Comparison of ENCODE assay signal across 13 mouse cellular contexts in genomic region chr4:149945194-149945593, GRCm38 (mm10). TPM values are rescaled to one million over a fixed set of nuclear protein-coding genes. Genes with fewer than 3 reads are reported as not detected.
DNase-seq lines count a peak whose midpoint lies in the region; ATAC-seq and TF ChIP-seq lines count a peak whose summit lies in the region.
"Had no signal": no experiment of that assay in that cellular context is flagged by ENCODE, and none has a peak within 500 bp of the region (broad histone marks: within the 10 kb centered on the region; RNA-seq: fewer than 3 reads in every experiment).

No protein-coding gene starts in this region.

- 66% methylated on average over 9 of the region's 9 CpGs for WGBS in forebrain, postnatal 0 days
- 58% methylated on average over 9 of the region's 9 CpGs for WGBS in forebrain, embryonic 13.5 days
- WGBS in embryonic facial prominence, embryonic 15.5 days: 32% methylated on average over 9 of the region's 9 CpGs
- 25% methylated on average over 9 of the region's 9 CpGs for WGBS in neural tube, embryonic 11.5 days
- 81% methylated on average over 9 of the region's 9 CpGs for WGBS in kidney, adult 2 months

- no peaks in the 10 kb centered on the region for H3K9me3 ChIP-seq in forebrain, postnatal 0 days (ENCODE audit: low read length)
- H3K9me3 ChIP-seq in forebrain, embryonic 13.5 days (replicated peaks): no peaks in the 10 kb centered on the region
- no peaks in the 10 kb centered on the region for H3K9me3 ChIP-seq in ES-Bruce4 (replicated peaks; ENCODE audit: control insufficient read depth, insufficient read depth, low read length, poor library complexity, severe bottlenecking)
- H3K9me3 ChIP-seq in embryonic facial prominence, embryonic 15.5 days (replicated peaks): no peaks in the 10 kb centered on the region
- H3K9me3 ChIP-seq in neural tube, embryonic 11.5 days (ENCODE audit: control insufficient read depth, low read length): no peaks in the 10 kb centered on the region

- no peaks in the 10 kb centered on the region for H3K4me1 ChIP-seq in forebrain, postnatal 0 days (ENCODE audit: insufficient read depth)
- H3K4me1 ChIP-seq in forebrain, embryonic 13.5 days: peaks cover 38% of the 10 kb centered on the region
- H3K4me1 ChIP-seq in ES-Bruce4 (ENCODE audit: control insufficient read depth, insufficient read depth, low read length): peaks cover 5% of the 10 kb centered on the region
- peaks cover 78% of the 10 kb centered on the region for H3K4me1 ChIP-seq in embryonic facial prominence, embryonic 15.5 days
- H3K4me1 ChIP-seq in neural tube, embryonic 11.5 days (ENCODE audit: control insufficient read depth, insufficient read depth, low read length): peaks cover 56% of the 10 kb centered on the region
- no peaks in the 10 kb centered on the region for H3K4me1 ChIP-seq in kidney, adult 2 months (ENCODE audit: control insufficient read depth, insufficient read depth, low read length)

- no peaks in the 10 kb centered on the region for H3K36me3 ChIP-seq in forebrain, postnatal 0 days (ENCODE audit: insufficient read depth)
- no peaks in the 10 kb centered on the region for H3K36me3 ChIP-seq in forebrain, embryonic 13.5 days (ENCODE audit: poor library complexity, severe bottlenecking)
- H3K36me3 ChIP-seq in ES-Bruce4 (ENCODE audit: control insufficient read depth, insufficient read depth, low read length, poor library complexity, severe bottlenecking): no peaks in the 10 kb centered on the region
- no peaks in the 10 kb centered on the region for H3K36me3 ChIP-seq in embryonic facial prominence, embryonic 15.5 days
- no peaks in the 10 kb centered on the region for H3K36me3 ChIP-seq in neural tube, embryonic 11.5 days (ENCODE audit: control insufficient read depth, insufficient read depth, low read length)
- H3K36me3 ChIP-seq in kidney, adult 2 months (ENCODE audit: control insufficient read depth, insufficient read depth, low read length): no peaks in the 10 kb centered on the region

- DNase-seq in forebrain, postnatal 0 days: no peak
- peak; percentile 69 for DNase-seq in neural tube, embryonic 11.5 days (ENCODE audit: low spot score)
- no peak for DNase-seq in kidney, adult 2 months
- no peak for DNase-seq in lung, postnatal 14 days
- DNase-seq: cerebellum, adult 8-10 months; lung, adult 18-20 months; midbrain, embryonic 14.5 days; thymus, postnatal 14 days had no signal

- no peaks in the 10 kb centered on the region for H3K27me3 ChIP-seq in forebrain, postnatal 0 days (ENCODE audit: insufficient read depth, low read length)
- H3K27me3 ChIP-seq in forebrain, embryonic 13.5 days: 0 out of 2 replicates have a peak, but pooled peaks cover 5% of the 10 kb centered on the region
- no peaks in the 10 kb centered on the region for H3K27me3 ChIP-seq in ES-Bruce4 (ENCODE audit: control insufficient read depth, insufficient read depth, low read length, poor library complexity, severe bottlenecking)
- no peaks in the 10 kb centered on the region for H3K27me3 ChIP-seq in embryonic facial prominence, embryonic 15.5 days
- no peaks in the 10 kb centered on the region for H3K27me3 ChIP-seq in neural tube, embryonic 11.5 days (ENCODE audit: control insufficient read depth, insufficient read depth, low read length)
- H3K27me3 ChIP-seq in kidney, adult 2 months (replicated peaks; ENCODE audit: control insufficient read depth, insufficient read depth, low read length): no peaks in the 10 kb centered on the region

- no peak overlapping the region for H3K9ac ChIP-seq in forebrain, postnatal 0 days
- H3K9ac ChIP-seq in forebrain, embryonic 13.5 days: no peak overlapping the region
- H3K9ac ChIP-seq in ES-Bruce4 (ENCODE audit: low read depth, poor library complexity, severe bottlenecking): no peak overlapping the region
- no peak overlapping the region for H3K9ac ChIP-seq in embryonic facial prominence, embryonic 15.5 days
- peak overlapping the region; percentile 19; the same call in 1 of the 2 replicates for H3K9ac ChIP-seq in neural tube, embryonic 11.5 days (ENCODE audit: low read length)

- no peak for TF ChIP-seq CTCF in forebrain, postnatal 0 days (IDR thresholded peaks at IDR 0.05; ENCODE audit: low read depth)
- TF ChIP-seq CTCF in ES-Bruce4 (IDR thresholded peaks at IDR 0.05; ENCODE audit: low read depth, low read length): no peak
- TF ChIP-seq CTCF in kidney, adult 2 months (conservative IDR thresholded peaks at IDR 0.05; ENCODE audit: insufficient read depth, insufficient read length, low read depth, low read length): no peak

- H3K4me3 ChIP-seq in forebrain, postnatal 0 days (ENCODE audit: low read depth, low read length): no peak overlapping the region
- H3K4me3 ChIP-seq in forebrain, embryonic 13.5 days: no peak overlapping the region
- no peak overlapping the region for H3K4me3 ChIP-seq in ES-Bruce4 (ENCODE audit: low read depth, low read length)
- H3K4me3 ChIP-seq in embryonic facial prominence, embryonic 15.5 days (replicated peaks): no peak overlapping the region
- H3K4me3 ChIP-seq in neural tube, embryonic 11.5 days (ENCODE audit: low read depth, low read length): no peak overlapping the region
- H3K4me3 ChIP-seq in kidney, adult 2 months (ENCODE audit: insufficient read depth, low read depth, low read length): no peak overlapping the region

- H3K4me2 ChIP-seq in forebrain, postnatal 0 days (ENCODE audit: low read depth): no peak overlapping the region
- no peak overlapping the region for H3K4me2 ChIP-seq in forebrain, embryonic 13.5 days
- no peak overlapping the region for H3K4me2 ChIP-seq in embryonic facial prominence, embryonic 15.5 days (replicated peaks)
- H3K4me2 ChIP-seq in neural tube, embryonic 11.5 days (ENCODE audit: low read depth): peak overlapping the region; percentile 0
- H3K4me2 ChIP-seq: heart, embryonic 11.5 days had no signal

- TF ChIP-seq POLR2A in ES-Bruce4 (IDR thresholded peaks at IDR 0.05; ENCODE audit: insufficient read depth, low read length): no peak
- TF ChIP-seq POLR2A in kidney, adult 2 months (IDR thresholded peaks at IDR 0.05; ENCODE audit: low read depth, low read length): no peak

- H3K27ac ChIP-seq in forebrain, postnatal 0 days (ENCODE audit: low read depth, low read length): no peak overlapping the region
- no peak overlapping the region for H3K27ac ChIP-seq in forebrain, embryonic 13.5 days
- H3K27ac ChIP-seq in ES-Bruce4 (ENCODE audit: insufficient read depth, low read length): no peak overlapping the region
- H3K27ac ChIP-seq in embryonic facial prominence, embryonic 15.5 days (replicated peaks): no peak overlapping the region
- H3K27ac ChIP-seq in neural tube, embryonic 11.5 days (ENCODE audit: low read depth, low read length): peak overlapping the region; percentile 81
- H3K27ac ChIP-seq in kidney, adult 2 months (ENCODE audit: insufficient read depth, low read depth, low read length): no peak overlapping the region

- peak; percentile 67 for ATAC-seq in forebrain, postnatal 0 days
- ATAC-seq in forebrain, embryonic 13.5 days: no peak
- ATAC-seq in embryonic facial prominence, embryonic 15.5 days (ENCODE audit: insufficient number of reproducible peaks, low FRiP score, low TSS enrichment, low read depth): 0 out of 2 replicates have a peak, but pooled peaks have one; percentile 21
- peak; percentile 88 for ATAC-seq in neural tube, embryonic 11.5 days (ENCODE audit: insufficient read depth, low FRiP score, low TSS enrichment)
- ATAC-seq in erythroblast, adult 5-6 weeks (replicated peaks; ENCODE audit: low FRiP score, poor library complexity, severe bottlenecking): no peak

- TF ChIP-seq EP300 in ES-Bruce4 (IDR thresholded peaks at IDR 0.05; ENCODE audit: insufficient read depth, low read depth, low read length): peak; percentile 28; the same call in 1 of the 2 replicates

RNA-seq across cellular contexts. Expression of gene Spsb1, which starts 9.6 kb away (rescaled TPM):
- total RNA-seq in forebrain, postnatal 0 days (2014; rRNA removed): 7.1 and 7.3 TPM in 2 replicates
- polyA plus RNA-seq in forebrain, postnatal 0 days (2015; fragmentation: Nextera tagmentation; extraction: Ambion mirVana): 5.8 and 6.2 TPM in 2 replicates
- 4.5 and 5.1 TPM in 2 replicates for polyA plus RNA-seq in forebrain, embryonic 13.5 days (2015; fragmentation: Nextera tagmentation; extraction: Ambion mirVana)
- polyA plus RNA-seq in ES-Bruce4 (2011; ENCODE audit: insufficient read depth, insufficient read length, low read depth, missing spikeins): 28.1 and 28.7 TPM in 2 replicates
- 17.5 and 18.2 TPM in 2 replicates for polyA plus RNA-seq in embryonic facial prominence, embryonic 15.5 days (2015; fragmentation: Nextera tagmentation; extraction: Ambion mirVana)
- 25.8 and 26.9 TPM in 2 replicates for polyA plus RNA-seq in neural tube, embryonic 11.5 days (2014; fragmentation: Nextera tagmentation; extraction: Ambion mirVana)
- polyA plus RNA-seq in kidney, adult 2 months (2012; rRNA removed): 6.5 and 6.7 TPM in 2 replicates
- not detected in 2 replicates for total RNA-seq in erythroblast, adult 5-6 weeks (2015; ENCODE audit: low replicate concordance)
- total RNA-seq in erythroblast, adult 5-6 weeks (2017; ENCODE audit: low replicate concordance): 0.42 TPM in 1 of 2 replicates, not detected in the other

Comparison
In these comparisons a context has a peak if more than half of its experiments do, and no peak if none do; other contexts are left out.
1. ATAC-seq: peak in forebrain, postnatal 0 days (single experiment), embryonic facial prominence, embryonic 15.5 days (single experiment) and neural tube, embryonic 11.5 days (single experiment); none in forebrain, embryonic 13.5 days (single experiment) and erythroblast, adult 5-6 weeks (single experiment).